Mouse (Mus musculus) monocyte, adult 5-6 weeks (primary cell): Measurements from ENCODE around the gene Wipf1. TPM values are rescaled to one million over a fixed set of nuclear protein-coding genes. Genes with fewer than 3 reads are reported as not detected.
A peak's percentile ranks its signal among the peaks of the same experiment; 100 is the strongest.

Experiments used
- ATAC-seq: fragments of 153-309, 156-312 bp; replicated peaks from 2 replicates; pipeline ENCODE4 v1.8.0; 2017; ENCODE audit warnings: mild to moderate bottlenecking; ENCODE audit not compliant: low TSS enrichment, insufficient number of reproducible peaks, severe bottlenecking, poor library complexity, low FRiP score
- total RNA-seq: library from RNA; stranded (forward); fragments of 200-1000, 200-491, 200-594 nt; gene quantifications from 3 replicates; pipeline ENCODE4 v1.2.3, GENCODE M21; 2017

Gene Wipf1
- total RNA-seq, 1 experiment from 2014 or later: 54.2 TPM

DNA sequence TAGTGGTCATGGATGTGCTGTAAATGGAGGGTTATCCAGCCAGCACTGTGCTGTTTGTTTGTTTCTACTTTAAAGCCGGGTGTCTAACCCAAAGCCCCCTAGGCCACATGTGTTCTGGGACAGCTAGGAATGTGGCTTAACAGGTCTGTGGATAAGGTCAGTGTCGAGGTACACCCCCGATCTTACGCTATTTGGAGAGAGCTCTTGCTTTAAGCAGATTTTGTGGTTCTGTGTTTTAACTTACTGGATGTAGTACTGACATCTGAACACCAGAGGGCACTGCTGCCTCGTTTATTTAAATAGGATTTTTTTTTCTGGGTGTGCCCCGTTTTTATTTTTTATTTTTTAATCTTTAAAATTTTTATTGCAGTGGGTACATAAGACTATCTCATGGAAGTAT, 21.2 kb upstream of the Wipf1 start:
- no peak for ATAC-seq

DNA sequence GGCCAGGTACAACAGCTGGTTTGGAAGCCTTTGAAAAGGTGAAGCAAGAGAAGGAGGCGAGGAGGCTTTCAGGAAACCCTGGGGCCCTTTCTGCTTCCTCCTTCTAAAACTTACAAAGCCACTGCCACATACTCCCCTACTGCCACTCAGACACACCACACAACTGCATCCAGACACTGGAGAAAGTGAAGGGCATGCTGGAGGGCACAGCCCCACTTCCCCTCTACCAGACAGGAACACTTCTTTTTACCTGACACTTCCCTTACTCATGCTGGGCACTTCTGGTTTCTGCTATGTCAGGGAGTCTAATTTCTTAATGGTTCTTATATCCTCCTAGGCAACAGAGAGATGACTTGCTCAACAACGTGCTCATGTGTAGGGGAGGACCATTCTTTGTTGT, 19.0 kb upstream of the Wipf1 start:
- peak; percentile 44 for ATAC-seq

DNA sequence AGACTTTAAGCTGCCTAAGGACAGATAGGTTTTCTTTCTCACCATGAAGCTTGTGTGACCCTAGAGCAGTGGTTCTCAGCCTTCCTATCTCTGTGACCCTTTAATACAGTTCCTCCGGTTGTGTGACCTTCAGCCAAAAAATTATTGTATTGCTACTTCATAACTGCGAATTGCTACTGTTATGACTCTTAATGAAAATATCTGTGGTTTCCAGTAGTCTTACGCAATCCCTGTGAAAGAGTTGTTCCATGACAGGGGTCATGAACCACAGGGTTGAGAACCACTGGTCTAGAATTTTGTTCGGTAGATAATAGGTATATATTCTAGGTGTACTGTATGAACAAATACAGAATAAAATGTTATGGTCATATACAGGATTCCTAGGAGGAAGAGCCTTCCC, 17.7 kb upstream of the Wipf1 start:
- ATAC-seq: no peak

DNA sequence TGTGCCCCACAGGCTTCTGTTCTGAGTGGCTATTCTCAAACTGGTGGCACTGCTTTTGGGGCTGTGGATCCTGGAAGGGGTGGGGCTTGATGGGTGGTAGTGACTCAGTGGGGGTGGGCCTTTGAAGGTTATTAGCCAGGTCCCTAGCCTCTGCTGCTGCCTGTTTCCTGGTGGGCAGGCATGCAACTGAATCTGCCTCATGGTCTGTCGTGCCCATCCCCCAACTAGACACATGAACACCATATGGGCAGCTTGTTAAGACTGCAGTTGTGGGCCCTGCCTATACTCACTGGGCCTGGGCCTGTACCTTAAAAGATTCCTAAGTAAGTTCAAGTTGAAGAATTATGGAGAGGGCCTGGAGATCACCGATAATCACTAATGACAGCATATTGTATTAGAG, 16.0 kb upstream of the Wipf1 start:
- no peak for ATAC-seq

DNA sequence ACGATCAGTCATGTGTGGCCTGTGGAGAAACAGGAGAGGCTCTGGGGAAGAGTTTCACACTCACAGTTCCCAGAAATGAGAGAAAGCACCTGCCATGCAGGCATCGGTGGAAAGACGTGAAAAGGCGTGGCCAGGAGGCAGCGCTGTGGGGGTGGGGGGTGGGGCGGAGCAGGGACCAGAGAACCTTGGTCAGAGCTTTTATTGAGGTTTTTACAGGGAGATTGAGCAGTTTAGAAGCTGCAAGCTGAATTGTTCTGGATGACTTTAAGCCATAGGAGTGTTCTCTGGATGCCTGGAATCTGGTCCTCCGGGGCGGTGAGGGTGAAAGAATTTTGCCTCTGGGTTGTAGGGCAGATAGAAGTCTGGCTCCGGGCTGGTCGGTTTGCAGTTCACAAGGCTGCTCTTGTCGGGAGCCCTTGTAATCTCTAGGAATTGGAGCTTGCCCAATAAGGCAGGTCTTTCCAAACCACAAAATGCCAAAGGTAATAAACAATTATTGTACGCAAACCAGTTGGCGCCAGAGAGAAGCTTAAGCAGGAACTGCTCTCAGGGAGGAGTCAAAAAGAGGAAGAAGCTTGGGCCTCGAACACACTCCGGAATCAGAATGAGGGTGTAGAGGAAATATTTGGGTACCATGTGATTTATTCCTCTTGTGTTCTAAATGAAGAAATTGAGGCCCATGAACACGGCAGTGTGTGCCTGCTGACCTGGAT, 11.1 kb upstream of the Wipf1 start:
- peak; percentile 89 for ATAC-seq

DNA sequence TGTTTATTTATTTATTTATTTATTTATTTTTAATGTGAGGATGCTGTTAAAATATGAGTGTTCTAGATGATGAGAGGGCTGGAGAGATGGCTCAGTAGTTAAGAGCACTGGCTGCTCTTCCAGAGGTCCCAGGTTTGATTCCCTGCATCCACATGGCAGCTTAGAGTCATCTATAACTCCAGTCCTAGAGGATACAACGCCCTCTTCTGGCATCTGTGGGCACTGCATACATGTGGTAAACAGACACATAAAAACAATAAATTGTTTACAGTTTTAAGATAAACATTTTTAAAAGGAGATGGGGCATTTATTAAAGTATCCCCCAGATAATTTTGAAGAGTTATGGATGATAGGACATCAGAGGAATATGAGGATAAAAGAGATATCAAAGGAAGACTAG, 10.2 kb upstream of the Wipf1 start:
- no peak for ATAC-seq

DNA sequence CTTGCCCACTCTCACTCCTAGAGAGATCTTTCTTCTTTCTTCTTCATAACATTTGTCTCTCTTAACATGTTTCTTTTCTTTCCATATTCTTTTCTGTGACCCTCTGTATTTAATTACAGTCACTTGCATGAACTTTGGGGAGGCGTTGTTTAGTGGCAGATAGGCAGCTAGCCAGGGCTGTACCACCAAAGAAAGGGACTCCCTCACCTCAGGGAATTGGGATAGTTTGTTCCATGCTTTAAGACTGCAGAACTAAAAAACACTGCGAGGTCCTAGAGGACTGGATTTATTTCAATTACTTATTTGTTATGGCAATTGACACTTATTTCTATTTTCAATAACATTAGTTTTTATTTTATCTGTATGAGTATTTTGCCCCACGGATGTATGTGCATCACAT, 9.6 kb upstream of the Wipf1 start:
- no peak for ATAC-seq

DNA sequence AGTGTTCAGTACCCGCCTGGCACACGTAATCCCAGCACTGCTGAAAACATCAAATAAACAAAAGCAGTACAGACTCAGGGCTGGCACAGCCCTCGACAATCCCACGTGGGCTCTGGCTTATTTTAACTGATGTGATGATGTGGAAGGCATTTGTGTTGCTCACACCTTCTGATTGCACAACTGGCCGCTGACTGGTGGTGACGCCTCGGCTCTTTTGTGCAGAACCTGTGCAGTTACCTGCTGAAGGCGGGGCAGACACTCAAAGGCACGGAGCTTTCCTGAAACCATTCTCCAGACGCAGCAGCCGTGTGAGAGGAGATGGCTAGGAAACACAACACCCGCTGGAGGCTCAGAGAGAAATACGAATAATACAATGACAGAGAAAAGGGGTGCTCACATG, 9.1 kb upstream of the Wipf1 start:
- ATAC-seq: no peak

DNA sequence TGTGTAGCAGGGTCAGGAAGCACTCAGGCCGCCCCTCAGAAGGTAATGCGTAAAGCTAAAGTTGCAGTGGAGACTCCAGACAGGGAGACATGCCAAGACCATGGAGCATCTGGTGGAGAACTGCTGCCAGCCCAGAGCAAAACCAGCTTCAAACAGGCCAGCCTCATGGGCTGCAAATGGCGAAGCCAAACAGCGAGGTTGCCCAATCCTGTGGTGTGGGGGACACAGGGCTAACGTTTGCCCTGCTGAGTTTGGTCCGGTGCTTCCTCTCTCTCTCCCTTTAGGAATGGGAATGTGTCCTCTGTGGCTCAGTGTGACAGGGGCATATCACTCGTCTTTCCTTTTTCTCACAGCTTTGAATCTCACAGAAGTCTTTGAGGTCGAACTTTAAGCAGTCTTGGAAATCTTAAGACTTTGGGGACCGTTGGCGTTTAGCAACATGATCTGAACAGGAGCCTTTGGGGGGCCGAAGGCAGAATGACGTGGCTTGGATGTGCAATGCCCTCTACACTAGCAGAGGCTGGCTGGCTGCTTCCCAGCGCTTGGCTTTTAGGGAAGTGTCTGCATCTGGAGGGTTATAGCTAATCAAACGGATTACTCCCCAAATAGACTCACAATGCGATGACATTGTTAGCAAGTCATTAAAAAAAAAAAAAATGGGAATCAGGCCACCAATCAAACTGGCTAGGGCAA, 6.7 kb upstream of the Wipf1 start:
- ATAC-seq: no peak

DNA sequence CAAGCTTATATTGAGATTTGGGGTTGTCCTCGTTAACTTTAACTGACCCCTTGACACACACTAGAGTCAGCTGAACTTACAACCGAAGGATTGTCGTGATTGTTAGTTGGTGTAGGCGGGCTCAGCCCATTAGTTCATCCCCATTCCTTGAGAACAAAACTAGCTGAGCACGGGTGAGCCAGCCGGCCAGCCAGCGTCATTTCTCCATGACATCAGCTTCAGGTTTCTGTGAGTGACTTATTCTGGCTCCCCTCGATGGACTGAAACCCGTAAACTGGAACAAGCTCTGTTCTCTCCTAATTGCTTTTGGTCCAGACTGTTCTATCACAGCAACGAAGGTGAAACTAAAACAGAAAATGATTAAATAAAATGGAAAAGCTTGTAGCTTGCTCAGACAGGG, 5.2 kb upstream of the Wipf1 start:
- ATAC-seq: no peak

DNA sequence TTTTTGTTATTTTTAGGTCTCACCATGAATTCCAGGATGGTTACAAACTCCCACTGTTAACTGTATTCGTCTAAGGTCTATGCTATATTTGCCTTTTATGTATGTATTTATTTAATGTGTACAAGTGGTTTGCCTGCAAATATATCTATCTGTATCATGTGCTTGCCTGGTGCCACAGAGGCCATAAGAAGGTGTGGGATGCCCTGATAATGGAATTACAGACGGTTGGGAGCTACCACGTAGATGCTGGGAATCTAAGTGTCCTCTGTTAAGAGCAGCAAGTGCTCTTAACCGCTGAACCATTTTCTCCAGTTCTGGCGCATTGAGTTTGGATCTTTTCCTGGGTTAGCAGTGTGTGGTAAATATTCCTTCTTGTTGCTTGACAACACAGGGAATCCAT, 953 bp upstream of the Wipf1 start:
- ATAC-seq: no peak

DNA sequence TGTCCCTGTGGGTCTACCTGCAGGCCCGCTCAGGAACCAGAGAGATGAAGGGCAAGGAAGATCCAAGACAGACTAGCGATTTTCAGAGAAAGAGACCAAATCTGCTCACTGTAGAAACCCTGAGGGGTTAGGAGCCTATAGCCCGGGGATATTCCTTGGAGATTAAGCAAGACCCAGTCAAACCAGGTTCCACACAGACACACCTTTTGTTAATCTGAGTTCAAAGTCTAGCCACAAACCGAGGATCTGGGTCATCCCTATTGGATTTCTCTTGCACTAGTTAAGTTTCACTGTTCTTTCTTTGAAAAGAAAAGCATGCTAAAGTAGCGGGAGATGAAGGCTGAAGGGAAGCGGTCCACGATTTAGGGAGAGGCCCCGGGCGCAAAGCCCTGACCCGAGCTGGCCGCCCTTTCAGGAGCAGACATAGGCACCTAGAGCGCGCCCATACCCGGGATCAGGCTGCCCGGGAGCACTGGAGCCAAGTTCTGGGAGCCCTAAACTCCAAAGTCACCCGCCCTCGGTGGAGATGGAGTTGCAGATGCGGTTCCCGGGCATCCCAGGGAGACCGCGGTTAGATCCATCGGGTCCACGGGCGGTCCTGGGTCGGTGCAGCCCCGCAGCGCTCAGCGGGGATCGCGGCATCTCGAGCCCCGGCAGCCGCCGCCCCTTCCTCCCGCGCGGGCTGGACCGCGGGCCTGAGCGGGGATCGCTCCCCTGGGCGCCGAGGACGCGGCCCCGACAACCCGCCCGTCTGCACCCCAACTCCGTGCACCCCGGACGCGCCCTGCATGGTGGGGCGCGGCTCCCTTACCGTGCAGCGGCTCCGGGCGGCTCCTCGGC, 798 bp downstream of the Wipf1 start:
- ATAC-seq: no peak

DNA sequence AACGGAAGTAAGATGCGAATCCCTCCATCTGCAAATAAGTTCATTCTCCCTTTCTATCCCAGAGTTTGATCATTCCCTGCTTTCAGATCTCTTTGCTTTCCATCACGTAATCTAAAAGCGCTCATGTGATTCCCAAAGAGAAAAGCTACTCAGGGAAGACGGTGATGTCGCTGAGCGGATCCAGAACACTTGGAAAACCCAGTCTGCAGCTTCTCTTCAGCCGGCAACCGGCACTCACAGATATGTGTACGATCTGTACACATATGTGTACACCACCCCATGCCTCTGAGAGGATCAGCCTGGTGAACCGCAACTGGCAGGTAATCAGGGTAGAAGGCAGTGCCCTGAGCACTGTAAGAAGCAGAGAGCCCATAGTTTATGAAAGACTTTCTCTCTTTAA, 1.6 kb downstream of the Wipf1 start:
- ATAC-seq: no peak

DNA sequence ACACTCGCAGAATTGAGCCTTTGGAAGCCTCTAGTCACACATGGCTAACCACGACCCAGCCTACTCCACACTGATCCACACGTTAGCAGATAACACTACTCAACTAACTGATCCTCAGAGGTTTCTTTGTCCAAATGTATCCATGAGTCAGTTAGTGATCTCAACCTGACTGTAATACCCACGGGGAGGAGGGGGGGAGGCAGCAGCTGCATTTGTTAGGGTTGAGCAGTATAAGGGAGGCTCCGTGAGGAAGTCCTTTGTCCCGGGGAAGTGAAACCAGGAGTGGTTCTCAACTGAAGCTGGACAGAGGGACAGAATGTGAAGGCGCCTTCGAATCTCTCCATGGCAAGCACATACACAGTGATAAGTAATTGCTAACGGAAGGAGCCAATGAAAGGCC, 2.8 kb downstream of the Wipf1 start:
- peak; percentile 77 for ATAC-seq

DNA sequence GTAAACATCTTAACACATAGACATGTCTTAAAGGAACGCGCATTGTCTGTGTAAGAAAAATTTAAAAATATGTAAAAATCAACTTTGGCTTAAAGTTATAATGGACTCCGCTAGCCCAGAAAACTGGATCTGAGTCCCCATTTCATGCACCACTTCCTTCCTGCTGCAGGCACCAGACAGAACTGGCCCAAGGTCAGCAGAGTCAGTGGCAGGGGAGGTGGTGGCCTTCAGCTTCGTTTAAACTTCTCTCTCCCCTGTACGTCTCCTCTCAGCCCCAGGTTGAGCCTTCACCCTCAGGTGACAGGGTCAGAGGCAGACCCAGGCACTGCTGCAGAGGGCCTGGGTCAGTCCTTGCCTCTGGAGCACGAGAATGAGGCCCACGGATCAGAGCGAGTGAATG, 6.6 kb downstream of the Wipf1 start:
- no peak for ATAC-seq

DNA sequence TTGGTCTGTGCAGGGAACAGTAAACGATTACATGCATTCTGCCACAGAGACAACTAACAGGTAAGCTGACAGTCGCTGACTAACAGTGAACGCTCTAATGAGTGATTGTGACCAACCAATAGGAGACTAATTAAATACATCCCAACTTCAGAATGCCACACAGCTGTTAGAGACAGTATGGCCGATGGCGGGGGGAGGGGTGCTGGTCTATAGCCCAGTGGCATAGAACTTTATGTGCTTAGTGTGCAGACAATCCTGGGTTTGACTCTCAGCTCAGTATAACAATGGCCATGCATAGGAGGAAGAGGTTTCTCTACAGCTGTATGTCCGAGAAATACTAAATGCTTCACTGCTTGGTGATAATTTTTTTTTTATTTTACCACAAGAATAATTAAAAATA, 7.2 kb downstream of the Wipf1 start:
- ATAC-seq: no peak

DNA sequence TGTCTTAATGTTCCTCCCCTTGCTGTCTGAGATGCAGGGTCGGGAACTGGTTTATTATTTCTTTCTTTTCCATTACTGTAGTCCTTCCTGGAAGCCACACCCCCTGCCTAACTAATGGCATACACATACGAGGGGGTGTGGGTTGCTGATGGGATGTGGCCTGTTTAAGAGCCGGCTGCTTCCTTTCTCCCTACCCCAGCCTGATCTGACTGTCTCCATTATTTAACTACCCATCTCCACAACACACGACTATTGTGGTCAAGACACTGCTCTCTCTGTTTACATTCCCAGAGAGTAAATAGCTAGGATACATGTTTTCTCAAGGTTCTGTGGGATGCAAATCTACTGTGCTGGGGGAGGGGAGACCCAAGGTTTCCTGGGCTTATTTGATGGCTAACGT, 7.8 kb downstream of the Wipf1 start:
- ATAC-seq: no peak

DNA sequence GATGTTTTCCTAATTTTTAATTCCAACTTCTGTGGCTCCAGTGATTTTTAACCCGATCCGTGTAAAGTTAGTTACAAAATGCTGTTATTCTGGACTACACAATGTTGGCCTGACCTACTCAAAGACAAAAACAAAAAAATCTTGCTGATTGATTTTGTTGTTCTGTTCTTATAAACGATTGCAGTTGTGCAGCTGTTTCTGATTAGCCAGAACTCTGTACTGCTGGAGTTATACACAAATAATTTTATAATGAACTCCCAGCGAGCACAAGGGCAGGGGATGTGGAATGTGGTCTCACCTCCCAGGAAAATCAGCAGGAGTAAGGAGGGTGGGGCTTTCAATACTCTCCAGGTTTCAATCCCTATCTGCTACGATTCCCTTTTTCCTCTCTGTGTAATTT, 10.6 kb downstream of the Wipf1 start:
- ATAC-seq: no peak

DNA sequence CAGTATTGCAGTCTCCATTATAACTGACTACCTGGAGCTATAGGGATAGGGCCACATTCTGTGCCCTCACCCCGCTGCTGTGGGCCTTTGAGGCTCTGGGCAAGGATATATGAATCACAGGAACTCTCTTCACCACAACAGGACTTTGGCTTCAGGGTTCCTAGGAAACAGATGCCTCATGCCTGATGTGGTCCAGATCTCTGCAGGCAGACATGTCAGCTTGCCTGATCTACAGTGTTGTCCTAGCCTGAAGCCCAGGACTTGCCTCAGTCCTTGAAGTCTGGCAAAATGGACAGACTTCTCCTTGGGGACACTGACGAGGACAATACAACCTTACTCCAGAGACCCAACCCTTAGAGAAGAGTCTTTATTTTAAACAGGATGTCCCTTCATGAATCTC, 11.2 kb downstream of the Wipf1 start:
- ATAC-seq: no peak

DNA sequence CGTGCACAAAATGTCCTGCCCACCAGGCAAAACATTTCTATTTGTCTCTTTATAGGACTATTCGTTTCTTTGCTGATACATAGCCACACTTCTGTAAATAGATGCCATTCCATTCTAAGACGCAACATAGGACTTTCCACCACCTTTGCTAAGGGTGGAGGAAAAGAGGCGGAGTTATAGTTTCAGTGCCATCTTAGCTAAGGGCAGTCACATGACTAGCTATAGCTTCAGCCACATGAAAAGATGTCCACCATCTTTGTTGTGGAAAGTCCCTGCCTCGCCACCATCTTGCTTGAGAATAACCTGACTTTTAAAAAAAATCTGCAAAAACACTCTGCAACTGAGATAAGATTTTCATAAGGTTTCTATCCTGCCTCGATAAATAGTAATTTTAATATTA, 15.4 kb downstream of the Wipf1 start:
- no peak for ATAC-seq
